Mouse (Mus musculus) bone marrow macrophage, adult 2 months (primary cell): ENCODE results near the gene Sec22a.

ENCODE experiments used
- CTCF ChIP-seq: IDR thresholded peaks from 2 replicates; pipeline ENCODE4 v1.5.1; 2012; ENCODE audit warnings: low read depth, mild to moderate bottlenecking, low read length, moderate library complexity
- POLR2A ChIP-seq: IDR thresholded peaks from 2 replicates; pipeline ENCODE4 v1.6.1; 2012; ENCODE audit warnings: mild to moderate bottlenecking, low read depth, low read length, borderline replicate concordance

DNA sequence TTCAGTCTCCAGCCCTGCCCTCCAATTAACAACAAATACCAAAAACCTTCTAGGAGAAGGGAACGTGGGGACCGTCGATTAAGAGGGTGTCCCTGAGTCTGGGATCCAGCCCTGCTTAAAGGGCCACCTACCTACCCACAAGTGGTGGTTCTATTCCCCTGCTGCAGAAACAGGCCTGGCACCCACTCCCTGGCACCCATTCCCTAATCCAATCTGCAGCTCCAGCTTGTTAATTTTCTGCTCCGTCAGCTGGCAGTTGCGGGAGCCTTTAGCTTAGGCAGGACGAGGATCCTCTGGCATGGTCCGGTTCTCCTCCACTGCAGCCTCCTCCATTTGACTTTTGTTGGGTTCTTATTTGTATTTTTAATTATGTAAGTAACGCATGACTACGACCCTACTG lies 39.6 kb upstream of the Sec22a start:
- TF ChIP-seq CTCF (no peak), POLR2A (no peak)
